Mouse (Mus musculus): ENCODE results near the gene Eps15.

GRCm38 (mm10) chr4:109294629-109295028, 14.6 kb downstream of the Eps15 start:
- TF ChIP-seq CTCF (IDR thresholded peaks at IDR 0.05; ENCODE audit: borderline replicate concordance, insufficient read depth, low read depth, low read length) (no peak), POLR2A (IDR thresholded peaks at IDR 0.05; ENCODE audit: borderline replicate concordance, insufficient read depth, low read length) (no peak)

Data from cerebellum, adult 2 months (tissue).